Mouse (Mus musculus) megakaryocyte, embryonic 14.5 days (primary cell): ENCODE results near the gene Unc13a.

Experiments used
- FLI1 ChIP-seq: IDR thresholded peaks from 2 replicates; pipeline ENCODE4 v1.6.1; 2012; ENCODE audit warnings: low read length, inconsistent platforms, mixed read lengths
- GATA1 ChIP-seq: IDR thresholded peaks from 3 replicates; pipeline ENCODE4 v1.6.1; 2012; ENCODE audit warnings: mixed read lengths, low read length, inconsistent platforms, borderline replicate concordance

DNA sequence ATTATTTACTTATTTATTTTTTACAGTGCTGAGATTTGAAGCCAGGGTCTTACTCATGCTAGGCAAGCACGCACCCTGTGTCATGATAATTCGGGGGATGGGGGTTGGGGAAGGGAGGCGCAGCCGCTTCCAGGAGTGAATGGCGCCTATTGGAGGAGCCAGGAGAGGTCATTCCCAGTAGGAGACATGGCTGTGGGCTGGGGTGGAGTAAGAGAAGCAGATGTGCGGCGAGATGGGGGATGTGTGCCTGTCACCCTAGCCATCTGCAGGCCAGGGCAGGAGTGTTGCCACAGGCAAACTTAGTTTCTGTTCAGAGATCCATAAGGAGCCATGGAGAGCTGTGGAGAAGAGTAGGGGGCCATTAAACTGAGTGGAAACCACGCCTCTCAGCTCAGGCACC is 16.1 kb upstream of the Unc13a start:
- no peak for TF ChIP-seq GATA1
- TF ChIP-seq FLI1, result no peak
